Mouse (Mus musculus) bone marrow macrophage, adult 2 months (primary cell): ENCODE results near the gene Dnajb5. TPM values are rescaled to one million over a fixed set of nuclear protein-coding genes. Genes with fewer than 3 reads are reported as not detected.

Experiments used
- H3K27ac ChIP-seq: 2 replicates; pipeline ENCODE4 v1.5.1; 2012; ENCODE audit warnings: low read depth, low read length; ENCODE audit not compliant: insufficient read depth
- H3K4me1 ChIP-seq: 2 replicates; pipeline ENCODE4 v1.6.1; 2012; ENCODE audit warnings: low read length; ENCODE audit not compliant: control insufficient read depth, insufficient read depth
- H3K4me3 ChIP-seq: 2 replicates; pipeline ENCODE4 v1.5.1; 2012; ENCODE audit warnings: mild to moderate bottlenecking, low read length, moderate library complexity; ENCODE audit not compliant: insufficient read depth
- CTCF ChIP-seq: IDR thresholded peaks from 2 replicates; pipeline ENCODE4 v1.5.1; 2012; ENCODE audit warnings: low read depth, mild to moderate bottlenecking, low read length, moderate library complexity
- POLR2A ChIP-seq: IDR thresholded peaks from 2 replicates; pipeline ENCODE4 v1.6.1; 2012; ENCODE audit warnings: mild to moderate bottlenecking, low read depth, low read length, borderline replicate concordance
- polyA plus RNA-seq: library from polyadenylated mRNA; stranded (reverse); fragments of >200 nt; gene quantifications from 2 replicates; pipeline ENCODE4 v1.2.4, GENCODE M21; 2012; ENCODE audit not compliant: missing spikeins, insufficient read depth, insufficient read length

Dnajb5 gene
- polyA plus RNA-seq, 1 experiment = 13.5 TPM

DNA sequence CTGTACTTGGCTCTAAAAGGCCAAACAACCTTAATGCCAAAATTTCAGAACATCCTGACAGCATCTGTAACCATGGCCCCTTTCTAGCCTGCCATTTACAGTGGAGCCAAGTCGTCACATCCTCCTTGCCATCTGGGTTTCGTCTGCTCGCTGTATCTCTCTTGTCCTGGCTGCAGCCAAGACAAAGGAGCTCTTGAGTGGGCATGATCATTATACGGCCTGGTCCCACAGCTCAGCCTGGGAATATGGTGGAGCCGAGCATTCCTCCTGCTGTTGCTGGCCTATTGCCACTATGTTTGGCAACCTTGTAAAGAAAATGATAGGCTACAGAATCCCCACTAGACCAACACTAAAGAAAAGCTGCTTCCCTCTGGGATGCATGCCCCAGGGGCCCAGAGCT is 6.3 kb upstream of the Dnajb5 start:
- Histone ChIP-seq H3K4me3 (no peak overlapping the region), H3K27ac (no peak overlapping the region), H3K4me1 (0 out of 2 replicates have a peak, but pooled peaks cover 3% of the 10 kb centered on the region)
- TF ChIP-seq CTCF = no peak
- TF ChIP-seq POLR2A = no peak

DNA sequence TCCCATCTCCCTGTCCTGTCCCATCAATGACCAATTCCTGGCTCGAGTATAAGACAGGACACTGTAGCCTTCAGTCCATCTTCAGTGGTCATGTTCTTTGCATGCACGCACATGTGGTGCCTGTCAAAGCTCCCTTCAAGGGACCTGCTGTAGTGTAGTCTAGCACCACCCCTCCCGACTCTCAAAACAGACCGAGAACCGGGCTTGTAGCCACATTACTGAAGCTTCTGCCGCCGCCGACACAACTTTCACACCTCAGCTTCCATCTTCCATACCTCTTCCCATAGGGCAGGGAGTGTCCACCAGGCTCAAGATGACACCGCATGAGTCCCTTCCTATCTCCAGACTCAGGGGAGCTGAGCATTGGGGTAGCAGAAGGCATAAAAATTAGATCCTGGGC is 5.4 kb upstream of the Dnajb5 start:
- no peak overlapping the region for H3K27ac ChIP-seq

DNA sequence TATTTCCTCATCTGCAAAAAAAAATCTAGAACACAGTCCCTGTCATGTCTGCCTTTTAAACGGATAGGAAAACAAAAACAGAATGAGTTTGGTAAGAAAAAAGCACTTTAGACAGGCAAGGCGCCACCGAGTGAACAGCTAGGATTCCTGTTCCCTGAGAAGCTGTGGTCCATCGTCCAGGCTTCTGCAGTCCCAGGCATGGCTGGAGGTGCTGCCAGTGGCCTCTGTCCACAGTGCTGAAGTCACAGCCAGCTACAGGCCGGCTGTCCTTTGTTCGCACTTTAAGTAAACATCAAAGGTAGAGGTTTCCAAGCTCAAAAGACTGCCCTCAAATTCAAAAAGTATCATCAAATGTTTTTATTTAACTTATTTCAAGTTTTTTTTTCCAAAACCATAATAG is 4.6 kb upstream of the Dnajb5 start:
- Histone ChIP-seq H3K4me3 (no peak overlapping the region), H3K27ac (no peak overlapping the region), H3K4me1 (peaks cover 7% of the 10 kb centered on the region)
- TF ChIP-seq CTCF (no peak), POLR2A (no peak)

More for the DNA sequence above, 5.4 kb upstream of the Dnajb5 start:
- no peak overlapping the region for H3K4me3 ChIP-seq
- no peak for TF ChIP-seq POLR2A
- no peak for TF ChIP-seq CTCF
- H3K4me1 ChIP-seq = peaks cover 6% of the 10 kb centered on the region

DNA sequence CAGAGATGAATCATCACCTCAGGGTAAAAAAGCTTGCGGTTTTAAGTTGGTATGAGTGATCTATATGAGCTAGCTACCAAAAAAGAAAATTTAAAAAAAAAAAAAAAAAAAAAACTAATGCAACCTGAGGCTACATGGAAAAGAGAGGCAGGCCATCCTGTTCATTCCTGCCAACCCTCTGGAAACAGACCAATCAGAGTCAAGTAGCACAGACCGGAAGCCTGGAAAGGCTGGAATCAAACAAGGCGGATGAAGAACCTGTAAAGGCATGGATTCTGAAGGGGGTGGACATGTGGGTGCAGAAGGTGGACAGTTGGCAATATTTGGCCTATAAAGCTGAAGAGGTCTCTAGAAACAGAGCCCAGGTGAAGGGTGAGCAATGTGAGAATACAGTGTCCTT is 4.2 kb upstream of the Dnajb5 start:
- Histone ChIP-seq H3K4me3 (no peak overlapping the region), H3K27ac (no peak overlapping the region), H3K4me1 (peaks cover 7% of the 10 kb centered on the region)
- TF ChIP-seq CTCF (no peak), POLR2A (no peak)

DNA sequence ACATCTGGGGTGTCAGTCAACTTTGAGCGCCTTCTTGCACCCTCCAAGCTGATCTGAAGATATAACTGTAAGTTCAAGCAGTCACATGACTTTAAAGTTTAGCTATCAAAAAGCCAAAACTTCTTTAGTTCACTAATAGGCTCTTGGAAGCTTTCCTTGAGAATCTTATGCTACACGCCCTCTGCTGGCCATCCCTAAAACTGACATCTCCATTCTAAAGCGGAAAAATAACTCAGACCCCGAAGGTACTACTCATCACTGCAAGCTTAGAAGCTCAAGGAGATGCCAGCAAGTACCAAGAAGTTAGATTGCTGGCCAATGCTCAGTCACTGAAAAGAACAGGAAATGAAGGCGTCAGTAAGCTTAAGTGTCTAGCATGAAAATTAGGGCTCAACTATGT is 3.7 kb upstream of the Dnajb5 start:
- no peak overlapping the region for H3K27ac ChIP-seq
- TF ChIP-seq POLR2A (no peak), CTCF (no peak)
- no peak overlapping the region for H3K4me3 ChIP-seq
- peaks cover 7% of the 10 kb centered on the region for H3K4me1 ChIP-seq

DNA sequence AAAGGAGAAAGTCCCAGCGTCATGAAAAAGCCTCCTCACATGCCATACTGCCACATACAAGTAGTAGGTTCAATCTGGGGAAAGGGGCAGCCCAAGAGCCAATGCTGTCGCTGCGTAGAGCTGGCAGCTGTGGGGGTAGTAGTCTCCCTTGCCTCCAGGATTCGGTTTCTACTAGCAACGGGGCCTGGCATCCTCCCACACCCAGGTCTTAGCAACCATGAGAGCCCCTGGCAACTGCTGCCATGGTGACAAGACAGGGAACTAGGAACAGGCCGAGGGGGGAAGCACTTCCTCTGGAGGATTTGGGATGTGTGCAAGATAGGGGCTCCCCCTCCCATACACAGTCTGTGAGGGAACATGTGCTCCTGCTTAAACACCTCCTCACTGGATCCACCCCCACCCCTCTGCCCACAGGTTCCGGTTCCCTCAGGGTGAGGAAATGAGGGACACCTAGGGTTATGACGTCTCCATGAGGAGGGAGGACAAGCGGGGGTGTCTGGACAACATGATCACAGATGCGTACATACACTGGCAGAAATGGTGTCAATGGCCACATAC is 2.8 kb upstream of the Dnajb5 start:
- peaks cover 7% of the 10 kb centered on the region for H3K4me1 ChIP-seq
- TF ChIP-seq CTCF (no peak), POLR2A (no peak)
- H3K27ac ChIP-seq = no peak overlapping the region
- H3K4me3 ChIP-seq = no peak overlapping the region

DNA sequence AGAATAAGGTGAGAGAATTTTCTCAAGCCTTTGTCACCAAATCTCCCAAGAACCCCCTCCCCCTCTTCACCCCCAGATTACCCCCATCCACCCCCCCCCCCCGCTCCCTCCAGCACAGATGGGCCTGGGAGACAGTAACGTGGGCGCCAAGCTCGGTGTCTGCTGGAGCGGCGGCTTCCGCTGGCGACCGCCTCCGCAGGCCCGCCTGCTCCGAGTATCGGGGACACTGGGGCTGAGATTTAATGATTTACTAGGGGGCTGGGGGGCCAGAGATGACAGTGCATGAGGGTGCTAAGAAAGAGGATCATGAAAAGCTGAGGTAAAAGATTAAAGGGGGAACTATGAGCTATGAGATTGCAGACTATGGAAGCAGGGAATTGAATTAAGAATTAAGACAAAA is 1.1 kb upstream of the Dnajb5 start:
- Histone ChIP-seq H3K4me3 (no peak overlapping the region), H3K4me1 (peaks cover 7% of the 10 kb centered on the region), H3K27ac (no peak overlapping the region)
- TF ChIP-seq POLR2A (no peak), CTCF (no peak)

DNA sequence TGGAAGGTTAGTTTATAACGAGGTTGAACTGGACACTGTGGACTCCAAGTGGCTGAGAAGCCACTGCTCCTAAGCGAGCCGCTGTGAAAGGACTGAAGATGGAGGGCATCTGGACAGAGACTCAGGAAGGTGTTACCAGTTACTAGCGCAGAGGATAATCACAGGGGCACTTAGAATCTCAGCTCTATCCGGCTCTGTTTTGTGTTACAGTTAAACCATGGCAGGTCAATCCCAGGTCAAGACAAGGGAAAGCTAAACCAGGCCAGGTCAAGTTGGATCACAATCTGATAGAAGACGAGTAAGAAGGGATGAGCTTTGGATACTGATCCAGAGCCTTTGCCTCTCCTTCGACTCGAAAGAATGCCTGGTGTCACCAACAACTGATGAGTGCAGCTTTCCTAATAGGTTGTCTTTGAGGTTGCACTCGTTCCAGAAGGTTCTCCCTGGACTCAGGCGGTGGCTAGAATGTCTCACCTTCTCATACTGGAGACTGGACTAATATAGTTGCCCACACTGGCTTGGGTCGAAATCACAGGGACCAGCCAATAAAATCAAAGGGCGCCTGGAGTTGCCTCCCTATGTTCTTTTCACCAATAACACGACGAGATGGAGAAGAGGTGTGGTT is 451 bp upstream of the Dnajb5 start:
- no peak for TF ChIP-seq CTCF
- no peak for TF ChIP-seq POLR2A
- peak overlapping the region; percentile 55 for H3K4me3 ChIP-seq
- H3K4me1 ChIP-seq = peaks cover 7% of the 10 kb centered on the region
- H3K27ac ChIP-seq = no peak overlapping the region

DNA sequence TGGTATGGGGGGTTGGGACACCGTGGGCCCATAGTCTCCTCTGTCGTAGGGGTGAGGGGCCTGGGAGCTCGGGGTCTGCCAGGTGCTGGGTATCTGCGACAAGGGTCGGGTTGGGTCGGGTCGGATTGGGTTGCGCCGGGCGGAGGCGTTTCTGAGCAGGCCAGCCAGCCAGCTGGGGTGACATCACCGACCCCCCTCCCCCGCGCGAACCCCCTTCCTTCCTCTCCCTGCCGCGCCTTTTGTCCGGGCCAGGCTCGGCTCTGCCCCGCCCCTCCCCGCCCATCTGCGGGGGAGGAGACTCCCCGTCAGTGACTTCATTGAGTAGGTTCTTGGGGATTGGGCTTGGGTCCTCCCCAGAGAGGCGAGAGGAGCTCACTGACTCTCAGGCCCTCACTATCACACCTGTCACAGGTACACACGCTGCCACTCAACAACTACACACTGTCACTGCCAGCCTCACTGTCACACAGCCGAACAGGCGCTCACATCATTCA is 498 bp downstream of the Dnajb5 start:
- no peak for TF ChIP-seq POLR2A
- no peak for TF ChIP-seq CTCF
- peaks cover 10% of the 10 kb centered on the region for H3K4me1 ChIP-seq
- H3K4me3 ChIP-seq = peak overlapping the region; percentile 76
- peak overlapping the region; percentile 53 for H3K27ac ChIP-seq

DNA sequence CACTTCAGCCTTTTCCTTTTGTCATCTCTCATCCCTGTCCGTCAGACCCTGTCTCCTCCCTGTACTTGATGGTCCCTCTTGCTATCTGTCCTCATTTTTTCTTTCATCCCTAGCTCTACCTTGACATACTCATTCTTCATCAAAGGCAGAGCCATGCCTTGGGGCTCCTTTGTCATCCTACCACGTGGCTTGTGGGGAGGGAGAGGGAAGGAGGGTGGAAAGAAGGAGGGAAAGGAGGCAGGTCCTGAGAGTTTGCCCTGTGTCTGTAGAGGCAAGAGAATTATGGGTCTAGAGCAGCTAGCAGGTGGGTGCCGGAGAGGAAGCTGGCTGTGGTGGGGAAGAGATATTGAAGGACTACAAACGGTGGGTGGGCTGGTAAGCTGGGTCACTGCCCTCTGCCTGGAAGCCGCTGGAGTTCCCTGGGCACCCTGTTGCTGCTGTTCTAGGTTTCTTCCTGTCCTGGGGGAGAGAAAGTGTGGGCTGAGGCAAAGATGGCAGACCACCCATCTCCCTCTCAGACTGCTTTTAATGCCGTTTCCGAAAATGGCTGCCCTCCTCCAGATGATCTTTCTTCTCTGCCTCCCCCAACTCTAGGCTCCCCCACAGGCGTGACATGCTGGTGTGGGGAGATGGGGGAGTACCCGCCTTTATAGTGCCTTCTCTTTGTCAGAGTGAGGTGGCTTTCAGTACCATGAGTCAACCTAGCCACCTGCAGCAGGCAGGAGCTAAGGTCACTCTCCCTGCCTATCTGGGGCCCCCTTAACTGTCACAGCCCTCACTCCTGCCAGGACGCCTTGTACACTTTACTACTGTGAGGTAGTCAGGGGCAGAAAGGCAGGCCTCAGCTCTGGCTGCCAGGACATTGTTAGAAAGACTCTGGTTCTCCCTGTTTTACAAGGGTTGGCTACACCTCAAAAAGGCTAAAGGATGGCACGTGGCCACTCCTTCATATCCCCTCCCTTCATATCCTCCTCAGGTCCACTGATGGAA is 1.9 kb downstream of the Dnajb5 start:
- Histone ChIP-seq H3K4me3 (no peak overlapping the region), H3K27ac (no peak overlapping the region), H3K4me1 (peaks cover 10% of the 10 kb centered on the region)
- TF ChIP-seq POLR2A (no peak), CTCF (no peak)
